Mouse (Mus musculus) right cerebral cortex, postnatal 25 days (tissue): ENCODE data around the gene Bbs9.

ENCODE experiments used
- DNase-seq: peaks from one replicate; pipeline ENCODE4 v3.0.0; 2022

The Bbs9 gene

GRCm38 (mm10) chr9:22468899-22469259, 6.6 kb upstream of the Bbs9 start:
- DNase-seq: no peak

GRCm38 (mm10) chr9:22469643-22470042, 5.9 kb upstream of the Bbs9 start, which contains the start of gene Rp9:
TSS of gene Rp9 (minus strand) at chr9:22469743.
- no peak for DNase-seq

- no peak for DNase-seq
These were observed 750 bp downstream of the Bbs9 start for GRCm38 (mm10) chr9:22476265-22476664.

GRCm38 (mm10) chr9:22478946-22479345, 3.4 kb downstream of the Bbs9 start:
- DNase-seq: no peak

- DNase-seq: no peak
These were observed 8.5 kb downstream of the Bbs9 start for GRCm38 (mm10) chr9:22483866-22484561.

- DNase-seq: no peak
These were observed 9.2 kb downstream of the Bbs9 start for GRCm38 (mm10) chr9:22484562-22485308.

- DNase-seq: no peak
These were observed 10.7 kb downstream of the Bbs9 start for GRCm38 (mm10) chr9:22486211-22486610.

GRCm38 (mm10) chr9:22488963-22489362, 13.4 kb downstream of the Bbs9 start:
- DNase-seq: no peak

- DNase-seq: no peak
These were observed 18.8 kb downstream of the Bbs9 start for GRCm38 (mm10) chr9:22494203-22494807.

GRCm38 (mm10) chr9:22495133-22495532, 19.6 kb downstream of the Bbs9 start:
- no peak for DNase-seq

GRCm38 (mm10) chr9:22497021-22497767, 21.7 kb downstream of the Bbs9 start:
- no peak for DNase-seq

- no peak for DNase-seq
These were observed 27.5 kb downstream of the Bbs9 start for GRCm38 (mm10) chr9:22502972-22503371.

GRCm38 (mm10) chr9:22503581-22503980, 28.1 kb downstream of the Bbs9 start:
- no peak for DNase-seq

- DNase-seq: no peak
These were observed 30.1 kb downstream of the Bbs9 start for GRCm38 (mm10) chr9:22505574-22505973.

GRCm38 (mm10) chr9:22515076-22515475, 39.6 kb downstream of the Bbs9 start:
- DNase-seq: no peak

GRCm38 (mm10) chr9:22518394-22519041, 43.0 kb downstream of the Bbs9 start:
- peak; percentile 36 for DNase-seq

- no peak for DNase-seq
These were observed 47.9 kb downstream of the Bbs9 start for GRCm38 (mm10) chr9:22523460-22523859.

GRCm38 (mm10) chr9:22530734-22531489, 55.4 kb downstream of the Bbs9 start:
- DNase-seq: no peak

GRCm38 (mm10) chr9:22532112-22532511, 56.6 kb downstream of the Bbs9 start:
- no peak for DNase-seq

- peak; percentile 39 for DNase-seq
These were observed 57.4 kb downstream of the Bbs9 start for GRCm38 (mm10) chr9:22532810-22533447.

- DNase-seq: no peak
These were observed 62.4 kb downstream of the Bbs9 start for GRCm38 (mm10) chr9:22537767-22538373.
